Mouse (Mus musculus) testis, postnatal 14 days (tissue): ENCODE data around the gene Thnsl2.

Source experiments
- DNase-seq: peaks from one replicate; pipeline ENCODE4 v3.0.0; 2021; ENCODE audit warnings: low spot score

Thnsl2 gene

GRCm38 (mm10) chr6:71143894-71144455 is at the start of gene Thnsl2:
Thnsl2 (minus strand) TSS chr6:71144439.
- DNase-seq: peak; percentile 53

- DNase-seq: no peak
Measured at GRCm38 (mm10) chr6:71193151-71193740, 49.0 kb upstream of the Thnsl2 start.

- no peak for DNase-seq
Measured at GRCm38 (mm10) chr6:71190501-71190900, 46.3 kb upstream of the Thnsl2 start.

GRCm38 (mm10) chr6:71189578-71189977 is 45.3 kb upstream of the Thnsl2 start:
- DNase-seq: no peak

- no peak for DNase-seq
Measured at GRCm38 (mm10) chr6:71184941-71185604, 40.8 kb upstream of the Thnsl2 start.

GRCm38 (mm10) chr6:71180596-71180995 is 36.4 kb upstream of the Thnsl2 start:
- DNase-seq: no peak

- DNase-seq: no peak
Measured at GRCm38 (mm10) chr6:71172812-71173580, 28.8 kb upstream of the Thnsl2 start.

GRCm38 (mm10) chr6:71166551-71167169 is 22.4 kb upstream of the Thnsl2 start:
- DNase-seq: no peak

GRCm38 (mm10) chr6:71164394-71164793 is 20.2 kb upstream of the Thnsl2 start:
- DNase-seq: no peak

- no peak for DNase-seq
Measured at GRCm38 (mm10) chr6:71162269-71162668, 18.0 kb upstream of the Thnsl2 start.

GRCm38 (mm10) chr6:71161290-71161689 is 17.1 kb upstream of the Thnsl2 start:
- no peak for DNase-seq

- no peak for DNase-seq
Measured at GRCm38 (mm10) chr6:71156674-71157326, 12.6 kb upstream of the Thnsl2 start.

- DNase-seq: no peak
Measured at GRCm38 (mm10) chr6:71154861-71155260, 10.6 kb upstream of the Thnsl2 start.

GRCm38 (mm10) chr6:71153486-71153885 is 9.2 kb upstream of the Thnsl2 start:
- no peak for DNase-seq

- DNase-seq: no peak
Measured at GRCm38 (mm10) chr6:71151098-71151497, 6.9 kb upstream of the Thnsl2 start.

- peak; percentile 19 for DNase-seq
Measured at GRCm38 (mm10) chr6:71149534-71149933, 5.3 kb upstream of the Thnsl2 start.

- DNase-seq: no peak
Measured at GRCm38 (mm10) chr6:71148336-71148735, 4.1 kb upstream of the Thnsl2 start.

GRCm38 (mm10) chr6:71145288-71145989 is 1.2 kb upstream of the Thnsl2 start:
- DNase-seq: no peak

- DNase-seq: no peak
Measured at GRCm38 (mm10) chr6:71143154-71143893, 915 bp downstream of the Thnsl2 start.

- no peak for DNase-seq
Measured at GRCm38 (mm10) chr6:71135031-71135430, 9.2 kb downstream of the Thnsl2 start.
